Mouse (Mus musculus): ENCODE results near the gene Ric1. TPM values are rescaled to one million over a fixed set of nuclear protein-coding genes. Genes with fewer than 3 reads are reported as not detected.

Gene Ric1
- polyA plus RNA-seq, 1 experiment = 4.3 TPM

GRCm38 (mm10) chr19:29478598-29478997 lies 43.5 kb upstream of the Ric1 start:
- Histone ChIP-seq H3ac (ENCODE audit: control insufficient read depth, insufficient read length, low read depth) (no peak overlapping the region), H3K79me3 (ENCODE audit: low read depth) (no peaks in the 10 kb centered on the region), H3K79me2 (ENCODE audit: control insufficient read depth, insufficient read depth) (no peaks in the 10 kb centered on the region), H3K36me3 (ENCODE audit: control insufficient read depth, insufficient read depth) (no peaks in the 10 kb centered on the region), H3K4me3 (ENCODE audit: insufficient read depth, poor library complexity, severe bottlenecking) (no peak overlapping the region), H3K27me3 (ENCODE audit: control insufficient read depth, insufficient read depth, insufficient read length) (peaks cover 14% of the 10 kb centered on the region)
- TF ChIP-seq MYOG (IDR thresholded peaks at IDR 0.05; ENCODE audit: control insufficient read depth, extremely low read depth, insufficient read length) = no peak
- TF ChIP-seq CEBPB (IDR thresholded peaks at IDR 0.05; ENCODE audit: low read depth) = no peak
- TF ChIP-seq CTCF (IDR thresholded peaks at IDR 0.05; ENCODE audit: control insufficient read depth, insufficient read depth, insufficient read length) = no peak
- TF ChIP-seq MYOD1 (IDR thresholded peaks at IDR 0.05; ENCODE audit: control insufficient read depth, insufficient read length, low read depth) = no peak
- no peak for TF ChIP-seq MAX (IDR thresholded peaks at IDR 0.05)

- Histone ChIP-seq H3ac (ENCODE audit: control insufficient read depth, insufficient read length, low read depth) (no peak overlapping the region), H3K36me3 (ENCODE audit: control insufficient read depth, insufficient read depth) (no peaks in the 10 kb centered on the region), H3K79me2 (ENCODE audit: control insufficient read depth, insufficient read depth) (no peaks in the 10 kb centered on the region), H3K27me3 (ENCODE audit: control insufficient read depth, insufficient read depth, insufficient read length) (peaks cover 20% of the 10 kb centered on the region), H3K79me3 (ENCODE audit: low read depth) (no peaks in the 10 kb centered on the region), H3K4me3 (ENCODE audit: insufficient read depth, poor library complexity, severe bottlenecking) (no peak overlapping the region)
- TF ChIP-seq MAX (IDR thresholded peaks at IDR 0.05) = no peak
- TF ChIP-seq FOSL1 (IDR thresholded peaks at IDR 0.05; ENCODE audit: insufficient read depth, low read length, poor library complexity, severe bottlenecking) = no peak
- no peak for TF ChIP-seq MYOG (IDR thresholded peaks at IDR 0.05; ENCODE audit: control insufficient read depth, extremely low read depth, insufficient read length)
- no peak for TF ChIP-seq CEBPB (IDR thresholded peaks at IDR 0.05; ENCODE audit: low read depth)
- TF ChIP-seq MYOD1 (IDR thresholded peaks at IDR 0.05; ENCODE audit: control insufficient read depth, insufficient read length, low read depth) = no peak
- TF ChIP-seq USF1 (IDR thresholded peaks at IDR 0.05; ENCODE audit: low read depth) = no peak
- no peak for TF ChIP-seq CTCF (IDR thresholded peaks at IDR 0.05; ENCODE audit: control insufficient read depth, insufficient read depth, insufficient read length)
Measured at GRCm38 (mm10) chr19:29481578-29481977, 40.5 kb upstream of the Ric1 start.

GRCm38 (mm10) chr19:29482148-29482547 lies 39.9 kb upstream of the Ric1 start:
- no peaks in the 10 kb centered on the region for H3K36me3 ChIP-seq (ENCODE audit: control insufficient read depth, insufficient read depth)
- H3K79me3 ChIP-seq (ENCODE audit: low read depth) = no peaks in the 10 kb centered on the region
- no peak overlapping the region for H3ac ChIP-seq (ENCODE audit: control insufficient read depth, insufficient read length, low read depth)
- peaks cover 24% of the 10 kb centered on the region for H3K27me3 ChIP-seq (ENCODE audit: control insufficient read depth, insufficient read depth, insufficient read length)
- no peaks in the 10 kb centered on the region for H3K79me2 ChIP-seq (ENCODE audit: control insufficient read depth, insufficient read depth)
- TF ChIP-seq CTCF (IDR thresholded peaks at IDR 0.05; ENCODE audit: control insufficient read depth, insufficient read depth, insufficient read length) = no peak
- TF ChIP-seq CEBPB (IDR thresholded peaks at IDR 0.05; ENCODE audit: low read depth) = no peak
- no peak for TF ChIP-seq MYOD1 (IDR thresholded peaks at IDR 0.05; ENCODE audit: control insufficient read depth, insufficient read length, low read depth)
- H3K4me3 ChIP-seq (ENCODE audit: insufficient read depth, poor library complexity, severe bottlenecking) = no peak overlapping the region

- no peak overlapping the region for H3ac ChIP-seq (ENCODE audit: control insufficient read depth, insufficient read length, low read depth)
- no peak for TF ChIP-seq MAX (IDR thresholded peaks at IDR 0.05)
- no peak for TF ChIP-seq CTCF (IDR thresholded peaks at IDR 0.05; ENCODE audit: control insufficient read depth, insufficient read depth, insufficient read length)
- TF ChIP-seq MYOD1 (IDR thresholded peaks at IDR 0.05; ENCODE audit: control insufficient read depth, insufficient read length, low read depth) = no peak
- TF ChIP-seq MYOG (IDR thresholded peaks at IDR 0.05; ENCODE audit: control insufficient read depth, extremely low read depth, insufficient read length) = no peak
- TF ChIP-seq FOSL1 (IDR thresholded peaks at IDR 0.05; ENCODE audit: insufficient read depth, low read length, poor library complexity, severe bottlenecking) = no peak
- no peak for TF ChIP-seq CEBPB (IDR thresholded peaks at IDR 0.05; ENCODE audit: low read depth)
- TF ChIP-seq USF1 (IDR thresholded peaks at IDR 0.05; ENCODE audit: low read depth) = no peak
- H3K79me2 ChIP-seq (ENCODE audit: control insufficient read depth, insufficient read depth) = no peaks in the 10 kb centered on the region
- no peaks in the 10 kb centered on the region for H3K36me3 ChIP-seq (ENCODE audit: control insufficient read depth, insufficient read depth)
- no peaks in the 10 kb centered on the region for H3K79me3 ChIP-seq (ENCODE audit: low read depth)
- H3K27me3 ChIP-seq (ENCODE audit: control insufficient read depth, insufficient read depth, insufficient read length) = peaks cover 24% of the 10 kb centered on the region
- no peak overlapping the region for H3K4me3 ChIP-seq (ENCODE audit: insufficient read depth, poor library complexity, severe bottlenecking)
Measured at GRCm38 (mm10) chr19:29482637-29483036, 39.4 kb upstream of the Ric1 start.

GRCm38 (mm10) chr19:29483386-29483785 lies 38.7 kb upstream of the Ric1 start:
- Histone ChIP-seq H3K79me2 (ENCODE audit: control insufficient read depth, insufficient read depth) (no peaks in the 10 kb centered on the region), H3ac (ENCODE audit: control insufficient read depth, insufficient read length, low read depth) (no peak overlapping the region), H3K79me3 (ENCODE audit: low read depth) (no peaks in the 10 kb centered on the region), H3K27me3 (ENCODE audit: control insufficient read depth, insufficient read depth, insufficient read length) (peaks cover 28% of the 10 kb centered on the region), H3K4me3 (ENCODE audit: insufficient read depth, poor library complexity, severe bottlenecking) (no peak overlapping the region), H3K36me3 (ENCODE audit: control insufficient read depth, insufficient read depth) (no peaks in the 10 kb centered on the region)
- TF ChIP-seq CTCF (IDR thresholded peaks at IDR 0.05; ENCODE audit: control insufficient read depth, insufficient read depth, insufficient read length) = no peak
- TF ChIP-seq MYOD1 (IDR thresholded peaks at IDR 0.05; ENCODE audit: control insufficient read depth, insufficient read length, low read depth) = no peak
- no peak for TF ChIP-seq CEBPB (IDR thresholded peaks at IDR 0.05; ENCODE audit: low read depth)
- TF ChIP-seq USF1 (IDR thresholded peaks at IDR 0.05; ENCODE audit: low read depth) = no peak
- TF ChIP-seq FOSL1 (IDR thresholded peaks at IDR 0.05; ENCODE audit: insufficient read depth, low read length, poor library complexity, severe bottlenecking) = no peak
- no peak for TF ChIP-seq MAX (IDR thresholded peaks at IDR 0.05)

GRCm38 (mm10) chr19:29484537-29484936 lies 37.5 kb upstream of the Ric1 start:
- TF ChIP-seq MYOD1 (IDR thresholded peaks at IDR 0.05; ENCODE audit: control insufficient read depth, insufficient read length, low read depth) = no peak
- no peak for TF ChIP-seq CTCF (IDR thresholded peaks at IDR 0.05; ENCODE audit: control insufficient read depth, insufficient read depth, insufficient read length)
- no peak for TF ChIP-seq MYOG (IDR thresholded peaks at IDR 0.05; ENCODE audit: control insufficient read depth, extremely low read depth, insufficient read length)
- TF ChIP-seq CEBPB (IDR thresholded peaks at IDR 0.05; ENCODE audit: low read depth) = no peak
- no peak for TF ChIP-seq MAX (IDR thresholded peaks at IDR 0.05)
- no peak for TF ChIP-seq USF1 (IDR thresholded peaks at IDR 0.05; ENCODE audit: low read depth)
- no peak for TF ChIP-seq FOSL1 (IDR thresholded peaks at IDR 0.05; ENCODE audit: insufficient read depth, low read length, poor library complexity, severe bottlenecking)
- no peaks in the 10 kb centered on the region for H3K79me3 ChIP-seq (ENCODE audit: low read depth)

More at GRCm38 (mm10) chr19:29484537-29484936, 37.5 kb upstream of the Ric1 start:
- no peaks in the 10 kb centered on the region for H3K36me3 ChIP-seq (ENCODE audit: control insufficient read depth, insufficient read depth)
- H3K27me3 ChIP-seq (ENCODE audit: control insufficient read depth, insufficient read depth, insufficient read length) = peaks cover 33% of the 10 kb centered on the region
- no peak overlapping the region for H3K4me3 ChIP-seq (ENCODE audit: insufficient read depth, poor library complexity, severe bottlenecking)
- H3ac ChIP-seq (ENCODE audit: control insufficient read depth, insufficient read length, low read depth) = no peak overlapping the region
- H3K79me2 ChIP-seq (ENCODE audit: control insufficient read depth, insufficient read depth) = no peaks in the 10 kb centered on the region
